Mouse (Mus musculus) lung, postnatal 0 days (tissue): ENCODE data around the gene Ablim1.

Experiments
- CTCF ChIP-seq: IDR thresholded peaks from 2 replicates; pipeline ENCODE4 v1.5.1; 2016; ENCODE audit warnings: antibody characterized with exemption, mild to moderate bottlenecking
- EP300 ChIP-seq: IDR thresholded peaks from 2 replicates; pipeline ENCODE4 v1.6.1; 2016; ENCODE audit warnings: antibody characterized with exemption, mild to moderate bottlenecking, control low read depth

GRCm38 (mm10) chr19:57325748-57326300, 11.1 kb upstream of the Ablim1 start:
- TF ChIP-seq CTCF: peak; percentile 88
- TF ChIP-seq EP300: peak; percentile 32; the same call in 1 of the 2 replicates
